Mouse (Mus musculus) lung, adult 2 months (tissue): ENCODE results near the gene Apoa1. TPM values are rescaled to one million over a fixed set of nuclear protein-coding genes. Genes with fewer than 3 reads are reported as not detected.

Experiments used
- DNase-seq: peaks from one replicate; pipeline ENCODE4 v3.0.0; 2022
- H3K4me1 ChIP-seq: fragments of 200-500 bp; 2 replicates; pipeline ENCODE4 v1.6.1; 2011; ENCODE audit warnings: low read length; ENCODE audit not compliant: control insufficient read depth, insufficient read depth
- H3K4me3 ChIP-seq: fragments of 200-500 bp; replicated peaks from 2 replicates; pipeline ENCODE3; 2011; ENCODE audit warnings: low read depth, mild to moderate bottlenecking, control low read depth, low read length; ENCODE audit errors: extremely low read depth
- CTCF ChIP-seq: fragments of 200-500 bp; IDR thresholded peaks from 2 replicates; pipeline ENCODE4 v1.5.1; 2011; ENCODE audit warnings: mild to moderate bottlenecking, low read length, control low read depth; ENCODE audit not compliant: insufficient read depth
- POLR2A ChIP-seq: fragments of 200-500 bp; IDR thresholded peaks from 2 replicates; pipeline ENCODE4 v1.6.1; 2011; ENCODE audit warnings: low read depth, mild to moderate bottlenecking, control low read depth, low read length, borderline replicate concordance; ENCODE audit errors: extremely low read depth
- WGBS: fragments of 180-500 bp; shearing (Covaris S2); methylation state at CpG from one replicate; pipeline ENCODE4 v1.1.7; 2018; 5-methylcytosine and 5-hydroxymethylcytosine counted together
- polyA plus RNA-seq: library from polyadenylated mRNA; depleted of rRNA; stranded (reverse); fragments of >200 nt; gene quantifications from 2 replicates; pipeline ENCODE4 v1.2.3, GENCODE M21; 2012

Apoa1 gene
- polyA plus RNA-seq, 1 experiment, result 3.2 TPM

- WGBS, result 91% methylated on average over 12 of the region's 12 CpGs
- no peak for TF ChIP-seq POLR2A
- TF ChIP-seq CTCF, result no peak
- H3K4me1 ChIP-seq, result no peaks in the 10 kb centered on the region; the same call in 1 of the 2 replicates
- H3K4me3 ChIP-seq, result no peak overlapping the region
- no peak for DNase-seq
These were observed 17.9 kb upstream of the Apoa1 start for GRCm38 (mm10) chr9:46210473-46210872.

- H3K4me3 ChIP-seq, result no peak overlapping the region
- no peak for DNase-seq
- 41% methylated on average over 4 of the region's 4 CpGs for WGBS
- H3K4me1 ChIP-seq, result no peaks in the 10 kb centered on the region; the same call in 1 of the 2 replicates
- no peak for TF ChIP-seq CTCF
- no peak for TF ChIP-seq POLR2A
These were observed 14.1 kb upstream of the Apoa1 start for GRCm38 (mm10) chr9:46214276-46214675.

DNA sequence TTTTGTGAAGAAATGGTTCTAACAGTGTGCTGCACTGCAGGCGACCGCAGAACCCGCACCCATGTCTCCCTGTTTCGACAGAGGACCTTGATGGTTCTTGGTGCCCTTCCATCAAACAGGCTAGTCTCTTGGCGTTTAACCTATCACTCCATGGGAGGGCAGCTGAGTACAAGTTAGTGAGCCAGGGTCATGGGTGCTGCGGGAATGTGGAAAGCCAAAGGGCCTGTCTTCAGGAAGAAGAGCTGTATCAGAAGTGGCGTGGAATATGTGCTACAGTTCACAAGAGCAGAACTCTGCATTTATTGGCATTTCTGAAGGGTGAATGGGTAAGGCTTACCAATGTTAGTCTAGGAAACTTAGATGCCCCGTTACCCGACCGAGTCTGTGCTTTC, 13.4 kb upstream of the Apoa1 start:
- DNase-seq, result no peak
- TF ChIP-seq POLR2A (no peak), CTCF (no peak)
- H3K4me3 ChIP-seq, result no peak overlapping the region
- WGBS, result 79% methylated on average over 10 of the region's 10 CpGs
- H3K4me1 ChIP-seq, result no peaks in the 10 kb centered on the region; the same call in 1 of the 2 replicates

DNA sequence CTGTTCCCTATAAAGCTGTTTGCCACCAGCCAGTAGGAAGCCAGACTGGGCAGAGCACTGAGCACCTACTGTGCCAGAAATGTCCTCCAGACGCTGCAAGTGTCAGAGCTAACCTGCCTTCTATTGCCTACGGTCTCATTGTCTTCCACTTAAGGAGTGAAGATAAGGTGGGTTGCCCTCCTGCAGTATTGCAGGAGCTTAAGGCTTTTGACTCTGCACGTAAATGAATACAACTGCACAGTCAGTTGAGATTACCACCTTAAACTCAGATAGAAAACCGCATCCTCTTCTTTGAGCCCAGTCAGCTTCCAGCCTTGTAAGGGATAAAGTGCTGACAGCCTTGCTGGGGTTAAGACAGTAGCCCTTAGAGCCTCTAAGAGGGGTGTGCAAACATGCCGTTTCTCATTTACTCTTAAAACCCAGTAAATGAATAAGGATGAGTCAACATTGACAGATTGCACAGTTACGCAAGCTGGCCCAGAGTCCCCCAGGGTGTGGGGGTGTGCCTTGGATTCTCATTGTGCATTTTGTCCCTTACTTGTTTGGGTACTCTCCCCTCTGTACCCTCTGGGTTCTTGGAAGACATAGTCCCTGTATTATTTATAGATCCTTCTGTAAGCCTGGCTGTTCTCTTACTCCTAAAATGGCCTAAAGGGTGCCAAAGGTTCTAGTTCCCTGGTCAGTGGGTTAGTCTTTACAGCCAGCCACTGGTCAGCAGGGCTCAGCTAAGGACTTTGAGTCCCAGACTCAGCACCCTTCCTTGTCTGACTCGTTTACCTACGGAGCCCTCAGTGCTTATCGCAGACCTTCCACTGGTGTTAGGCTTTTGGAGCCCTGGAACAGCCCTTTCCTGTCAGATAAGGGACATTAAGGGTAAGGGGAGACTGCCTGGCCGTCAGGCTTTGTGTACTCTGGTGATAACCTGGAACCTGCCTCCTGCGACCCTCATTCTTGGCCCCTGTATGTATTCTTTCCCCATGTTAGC, 12.8 kb upstream of the Apoa1 start:
- 55% methylated on average over 11 of the region's 11 CpGs for WGBS

DNA sequence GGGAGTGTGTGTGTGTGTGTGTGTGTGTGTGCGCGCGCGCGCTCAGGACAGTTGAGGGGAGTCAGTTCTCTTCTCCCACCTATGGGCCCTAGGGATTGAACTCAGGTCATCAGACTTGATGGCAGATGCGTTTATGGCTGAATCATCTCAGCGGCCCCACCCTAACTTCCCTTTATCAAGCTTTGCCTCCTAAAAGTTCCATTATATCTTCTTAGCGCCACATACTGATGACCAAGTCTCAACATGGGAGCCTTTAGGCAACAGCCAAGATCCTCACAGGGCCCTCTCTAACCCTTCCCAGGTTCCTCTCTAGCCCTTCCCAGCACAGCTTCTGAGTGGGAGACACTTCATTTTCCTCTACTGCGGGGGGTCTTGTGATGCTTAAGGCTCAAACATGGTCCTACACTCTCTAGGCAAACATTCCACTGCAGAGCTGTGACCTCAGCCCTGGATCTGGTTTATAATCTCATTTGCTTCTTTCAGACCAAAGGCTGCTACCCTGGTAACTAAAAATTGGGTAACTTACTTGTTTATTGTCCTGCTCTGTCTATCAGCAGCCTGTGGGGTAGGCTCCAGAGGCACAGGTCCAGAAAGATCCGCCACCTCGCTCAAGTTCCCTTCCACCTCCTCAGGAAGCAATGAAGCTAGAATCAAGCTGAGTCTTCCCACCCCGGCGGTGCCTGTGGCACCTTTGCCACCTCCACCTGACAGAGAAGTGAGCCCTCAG, 11.5 kb upstream of the Apoa1 start:
- DNase-seq, result no peak
- 83% methylated on average over 13 of the region's 13 CpGs for WGBS
- H3K4me3 ChIP-seq, result no peak overlapping the region
- H3K4me1 ChIP-seq, result no peaks in the 10 kb centered on the region; the same call in 1 of the 2 replicates
- no peak for TF ChIP-seq CTCF
- no peak for TF ChIP-seq POLR2A

More for the DNA sequence above, 12.8 kb upstream of the Apoa1 start:
- Histone ChIP-seq H3K4me3 (no peak overlapping the region), H3K4me1 (no peaks in the 10 kb centered on the region; the same call in 1 of the 2 replicates)
- TF ChIP-seq CTCF, result no peak
- TF ChIP-seq POLR2A, result no peak
- DNase-seq, result no peak

- Histone ChIP-seq H3K4me1 (no peaks in the 10 kb centered on the region; the same call in 1 of the 2 replicates), H3K4me3 (no peak overlapping the region)
- DNase-seq, result no peak
- TF ChIP-seq POLR2A, result no peak
- TF ChIP-seq CTCF, result no peak
- WGBS, result 74% methylated on average over 9 of the region's 9 CpGs
These were observed 10.2 kb upstream of the Apoa1 start for GRCm38 (mm10) chr9:46218176-46218575.

- Histone ChIP-seq H3K4me3 (no peak overlapping the region), H3K4me1 (no peaks in the 10 kb centered on the region)
- TF ChIP-seq POLR2A, result no peak
- no peak for DNase-seq
- WGBS, result 45% methylated on average over 6 of the region's 6 CpGs
These were observed 5.3 kb upstream of the Apoa1 start for GRCm38 (mm10) chr9:46223090-46223489.

GRCm38 (mm10) chr9:46224101-46224500, 4.3 kb upstream of the Apoa1 start:
- 86% methylated on average over 3 of the region's 3 CpGs for WGBS
- no peak overlapping the region for H3K4me3 ChIP-seq
- H3K4me1 ChIP-seq, result no peaks in the 10 kb centered on the region
- TF ChIP-seq POLR2A (no peak), CTCF (no peak)
- no peak for DNase-seq

- Histone ChIP-seq H3K4me3 (no peak overlapping the region), H3K4me1 (peaks cover 2% of the 10 kb centered on the region; the same call in 1 of the 2 replicates)
- no peak for DNase-seq
- 59% methylated on average over 5 of the region's 5 CpGs for WGBS
- TF ChIP-seq CTCF (no peak), POLR2A (no peak)
These were observed 3.3 kb upstream of the Apoa1 start for GRCm38 (mm10) chr9:46224945-46225660.
